Mouse (Mus musculus) leukemia stem cell, adult 10-12 weeks (primary cell): Measurements from ENCODE around the gene Pibf1. TPM values are rescaled to one million over a fixed set of nuclear protein-coding genes. Genes with fewer than 3 reads are reported as not detected.

Source experiments
- polyA plus RNA-seq: library from polyadenylated mRNA; stranded (reverse); fragments of >175 nt; gene quantifications from 2 replicates; pipeline ENCODE4 v1.2.3, GENCODE M21; 2012; ENCODE audit warnings: low replicate concordance

The Pibf1 gene
- polyA plus RNA-seq: 0.21 and 1.2 TPM in 2 replicates

GRCm38 (mm10) chr14:99099267-99099966 is at the start of gene Pibf1, which contains the start of gene Dis3:
Pibf1 (plus strand) TSS chr14:99099424.
Dis3 (minus strand) TSS chr14:99099770.

DNA sequence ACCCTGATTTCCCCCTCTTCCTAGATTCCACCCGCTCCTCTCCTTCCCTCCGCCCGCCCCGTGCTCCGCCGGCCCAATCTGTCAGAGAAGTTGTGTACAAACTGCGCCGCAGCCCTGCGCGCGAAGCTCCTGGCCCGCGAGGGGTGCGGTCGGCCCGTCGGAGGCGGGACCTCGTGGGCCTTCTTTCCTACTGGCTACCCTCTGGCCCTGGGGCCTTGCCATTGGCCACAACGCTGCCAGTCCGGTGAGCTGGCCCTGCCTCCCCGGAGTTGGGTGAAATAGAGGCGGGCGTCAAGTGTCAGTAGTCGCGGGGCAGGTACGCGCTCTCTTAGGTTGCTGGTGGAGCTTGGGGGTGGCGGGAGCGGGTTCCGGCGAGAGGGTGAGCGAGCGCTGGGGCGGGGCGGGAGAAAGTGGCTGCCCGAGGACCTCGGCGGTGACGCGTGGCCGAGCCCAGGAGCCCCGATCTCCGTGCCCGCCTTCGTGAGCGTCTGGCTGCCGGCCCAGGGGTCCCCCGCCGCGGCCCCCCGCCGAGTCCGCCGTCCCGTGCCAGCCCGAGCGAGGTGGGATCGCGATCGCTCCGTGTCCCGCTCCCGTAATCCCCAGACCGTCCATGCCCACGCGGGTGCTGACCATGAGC is 199.3 kb downstream of the Pibf1 start, which contains the start of gene Klf5:
Klf5 (plus strand) TSS at position 307 of the 637 bp plus-strand sequence.

Other genes starting within 250 kb of the Pibf1 start
- 0.58 TPM in 1 of 2 replicates, not detected in the other for gene Rpl36a-ps1, start 105.1 kb upstream of the Pibf1 start, polyA plus RNA-seq
- 7.6 and 11.9 TPM in 2 replicates for gene Mzt1, start 53.3 kb upstream of the Pibf1 start, polyA plus RNA-seq
- 5.1 and 14.1 TPM in 2 replicates for gene Bora, start 53.2 kb upstream of the Pibf1 start, polyA plus RNA-seq
- gene Dis3, start 346 bp downstream of the Pibf1 start, polyA plus RNA-seq: 20.9 and 27.2 TPM in 2 replicates
- 11.1 and 13.3 TPM in 2 replicates for gene Klf5, start 199.3 kb downstream of the Pibf1 start, polyA plus RNA-seq